Mouse (Mus musculus) adrenal gland, postnatal 36 days (tissue): Measurements from ENCODE around the gene Spred2. TPM values are rescaled to one million over a fixed set of nuclear protein-coding genes. Genes with fewer than 3 reads are reported as not detected.

Experiments used
- DNase-seq, 2 experiments: peaks; one replicate each; pipeline ENCODE4 v3.0.0; 2021; ENCODE audit warnings: mixed read lengths in 1 of 2
- total RNA-seq, 2 experiments: library from RNA; stranded (reverse); gene quantifications; 2 replicates each; pipeline ENCODE4 v1.2.3; 2021

The Spred2 gene
- total RNA-seq, 2 experiments from 2014 or later: 32.0 to 38.0 TPM

GRCm38 (mm10) chr11:19983298-19983697 is 59.1 kb downstream of the Spred2 start:
- DNase-seq: no peak

GRCm38 (mm10) chr11:19984029-19984428 is 59.9 kb downstream of the Spred2 start:
- no peak for DNase-seq

GRCm38 (mm10) chr11:19985283-19985854 is 61.2 kb downstream of the Spred2 start:
- no peak for DNase-seq

- DNase-seq: no peak
Measured at GRCm38 (mm10) chr11:19986443-19986861, 62.3 kb downstream of the Spred2 start.

- DNase-seq: peak; percentile 39 to 48
Measured at GRCm38 (mm10) chr11:19986871-19987755, 62.9 kb downstream of the Spred2 start.

GRCm38 (mm10) chr11:19987756-19988091 is 63.5 kb downstream of the Spred2 start:
- no peak for DNase-seq

GRCm38 (mm10) chr11:19988224-19988623 is 64.0 kb downstream of the Spred2 start:
- no peak for DNase-seq

- DNase-seq: no peak
Measured at GRCm38 (mm10) chr11:19988631-19989030, 64.5 kb downstream of the Spred2 start.

- DNase-seq: no peak
Measured at GRCm38 (mm10) chr11:19989141-19989910, 65.2 kb downstream of the Spred2 start.

GRCm38 (mm10) chr11:19990731-19991130 is 66.6 kb downstream of the Spred2 start:
- no peak for DNase-seq

GRCm38 (mm10) chr11:19991303-19991976 is 67.3 kb downstream of the Spred2 start:
- DNase-seq: no peak

GRCm38 (mm10) chr11:19992341-19993281 is 68.4 kb downstream of the Spred2 start:
- peak in 1 of 2 experiments; percentile 19 for DNase-seq

GRCm38 (mm10) chr11:19993753-19994152 is 69.6 kb downstream of the Spred2 start:
- no peak for DNase-seq

- no peak for DNase-seq
Measured at GRCm38 (mm10) chr11:19994262-19994790, 70.2 kb downstream of the Spred2 start.

GRCm38 (mm10) chr11:19997940-19998339 is 73.8 kb downstream of the Spred2 start:
- peak; percentile 42 to 58 for DNase-seq

GRCm38 (mm10) chr11:20002883-20003282 is 78.7 kb downstream of the Spred2 start:
- no peak for DNase-seq

- no peak for DNase-seq
Measured at GRCm38 (mm10) chr11:20007701-20008100, 83.5 kb downstream of the Spred2 start.

GRCm38 (mm10) chr11:20011210-20011978 is 87.2 kb downstream of the Spred2 start:
- DNase-seq: no peak

- DNase-seq: no peak
Measured at GRCm38 (mm10) chr11:20013366-20013765, 89.2 kb downstream of the Spred2 start.

GRCm38 (mm10) chr11:20017937-20018336 is 93.8 kb downstream of the Spred2 start:
- no peak for DNase-seq
